Mouse (Mus musculus): ENCODE measurements around the gene Rpl38.

Rpl38 gene

DNA sequence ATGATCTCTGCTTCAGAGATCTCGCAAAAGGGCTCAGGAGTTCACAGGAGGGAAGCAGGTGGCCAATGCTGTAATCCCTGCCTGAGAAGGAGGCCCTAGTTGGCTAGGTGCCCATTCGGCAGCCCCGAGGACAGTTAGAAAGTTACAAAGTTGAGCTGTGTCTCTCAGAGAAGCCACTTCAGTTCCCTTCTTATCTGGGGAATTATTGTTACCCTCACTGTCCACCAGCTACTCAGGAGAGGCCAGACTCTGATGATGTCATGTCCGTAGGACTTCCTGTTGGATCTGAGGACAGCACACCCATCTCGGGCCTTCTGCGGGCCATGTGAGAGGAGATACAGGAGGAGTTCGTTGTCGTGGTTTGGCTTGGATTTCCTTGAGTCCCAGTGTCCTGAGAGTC is 11.3 kb downstream of the Rpl38 start:
- no peak for DNase-seq (ENCODE audit: low spot score in 2 of 2)

DNA sequence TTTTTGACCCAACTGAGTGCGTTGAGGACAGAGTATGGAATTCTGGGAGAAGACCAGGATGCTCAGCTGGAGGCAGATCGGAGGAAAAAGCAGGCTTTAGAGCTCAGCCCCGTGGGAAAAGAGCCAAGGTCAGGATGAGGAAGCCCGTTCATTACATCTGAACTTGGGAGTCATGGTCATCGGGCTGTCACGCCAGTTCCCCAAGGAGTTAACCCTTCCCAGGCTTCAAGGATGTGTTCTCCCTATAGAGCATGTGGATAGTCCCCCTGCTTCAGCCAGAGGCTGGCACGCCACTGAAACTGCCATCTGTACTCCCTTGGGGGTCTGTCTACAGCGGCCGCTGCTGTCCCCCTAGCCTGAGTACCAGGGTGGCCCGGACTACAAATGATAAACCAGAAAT is 12.0 kb downstream of the Rpl38 start:
- DNase-seq (ENCODE audit: low spot score in 2 of 2) = no peak

DNA sequence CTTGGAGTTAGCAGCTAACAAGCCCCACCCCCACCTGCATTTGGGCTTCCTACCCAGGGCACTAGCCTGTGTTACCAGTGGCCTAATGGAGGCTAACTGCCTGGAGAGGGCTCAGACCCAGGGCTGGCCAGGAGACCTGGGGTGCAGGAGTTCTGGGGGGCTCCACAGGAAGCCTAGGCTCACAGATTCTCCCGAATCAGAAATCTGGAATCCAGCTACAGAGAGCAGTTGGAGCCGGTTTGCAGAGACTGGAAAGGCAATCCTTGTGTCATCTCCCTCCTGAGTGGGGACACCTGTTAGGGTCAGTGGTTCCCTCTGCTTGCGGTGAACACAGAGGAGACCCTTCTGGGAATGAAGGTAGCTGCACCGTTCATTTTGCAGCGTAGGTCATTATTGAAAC is 12.7 kb downstream of the Rpl38 start:
- no peak for DNase-seq (ENCODE audit: low spot score in 2 of 2)

DNA sequence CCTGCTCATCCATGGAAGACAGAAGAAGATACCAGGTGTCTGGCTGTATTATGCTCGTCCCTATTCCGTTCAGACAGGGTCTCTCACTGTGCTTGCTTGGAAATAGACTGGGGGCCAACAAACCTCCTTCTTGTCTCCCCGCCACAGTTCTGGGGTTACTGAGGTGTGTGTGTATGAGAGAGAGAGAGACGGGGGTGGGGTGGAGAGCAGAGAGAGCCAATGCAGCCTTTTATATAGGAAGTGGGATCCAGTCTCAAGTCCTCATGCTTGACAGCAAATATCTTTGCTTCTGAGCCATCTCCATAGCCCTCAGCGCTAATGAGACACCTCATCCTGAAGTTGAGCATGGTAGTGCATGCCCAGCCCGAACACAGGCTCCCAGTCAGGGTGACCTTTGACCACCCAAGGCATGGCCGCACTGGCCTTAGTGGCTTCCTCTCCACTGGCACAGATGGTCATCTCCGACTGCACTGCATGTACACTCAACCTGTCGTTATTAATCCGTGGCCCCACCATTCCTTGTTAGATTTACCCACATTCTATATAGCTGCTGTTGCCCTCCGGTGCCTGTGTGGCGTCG is 14.1 kb downstream of the Rpl38 start:
- DNase-seq (ENCODE audit: low spot score in 2 of 2) = no peak

DNA sequence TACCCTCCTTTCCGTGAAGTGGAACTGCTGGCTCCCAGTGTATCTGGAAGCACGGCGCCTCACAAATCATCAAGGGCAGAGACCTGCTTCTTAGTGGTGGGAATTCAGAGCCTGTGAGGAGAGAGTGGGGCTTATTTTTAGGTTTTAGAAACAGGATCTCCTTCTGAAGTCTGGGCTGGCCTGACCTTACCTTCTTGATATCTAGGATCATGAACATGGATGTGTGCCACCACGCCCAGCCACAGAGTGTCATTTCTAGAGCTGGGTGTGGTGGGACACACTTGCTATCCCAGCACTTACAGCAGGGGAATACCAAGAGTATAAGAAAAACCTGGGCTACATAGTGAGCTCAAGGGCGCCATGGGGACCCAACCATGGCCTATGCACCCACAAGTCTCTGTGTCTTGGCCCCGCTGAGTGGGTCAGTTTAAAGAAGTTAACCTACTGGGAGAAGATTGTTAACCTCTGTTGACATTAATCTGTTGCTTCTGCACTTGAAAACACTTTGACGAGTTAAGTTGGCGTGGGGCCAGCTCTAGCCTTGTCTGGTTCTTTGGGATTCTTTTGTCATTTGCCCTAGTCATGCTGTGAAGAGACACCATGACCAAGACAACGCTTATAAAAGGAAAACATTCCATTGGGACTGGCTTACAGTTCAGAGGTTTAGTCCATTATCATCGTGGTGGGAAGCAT is 14.9 kb downstream of the Rpl38 start:
- no peak for DNase-seq (ENCODE audit: low spot score in 2 of 2)

DNA sequence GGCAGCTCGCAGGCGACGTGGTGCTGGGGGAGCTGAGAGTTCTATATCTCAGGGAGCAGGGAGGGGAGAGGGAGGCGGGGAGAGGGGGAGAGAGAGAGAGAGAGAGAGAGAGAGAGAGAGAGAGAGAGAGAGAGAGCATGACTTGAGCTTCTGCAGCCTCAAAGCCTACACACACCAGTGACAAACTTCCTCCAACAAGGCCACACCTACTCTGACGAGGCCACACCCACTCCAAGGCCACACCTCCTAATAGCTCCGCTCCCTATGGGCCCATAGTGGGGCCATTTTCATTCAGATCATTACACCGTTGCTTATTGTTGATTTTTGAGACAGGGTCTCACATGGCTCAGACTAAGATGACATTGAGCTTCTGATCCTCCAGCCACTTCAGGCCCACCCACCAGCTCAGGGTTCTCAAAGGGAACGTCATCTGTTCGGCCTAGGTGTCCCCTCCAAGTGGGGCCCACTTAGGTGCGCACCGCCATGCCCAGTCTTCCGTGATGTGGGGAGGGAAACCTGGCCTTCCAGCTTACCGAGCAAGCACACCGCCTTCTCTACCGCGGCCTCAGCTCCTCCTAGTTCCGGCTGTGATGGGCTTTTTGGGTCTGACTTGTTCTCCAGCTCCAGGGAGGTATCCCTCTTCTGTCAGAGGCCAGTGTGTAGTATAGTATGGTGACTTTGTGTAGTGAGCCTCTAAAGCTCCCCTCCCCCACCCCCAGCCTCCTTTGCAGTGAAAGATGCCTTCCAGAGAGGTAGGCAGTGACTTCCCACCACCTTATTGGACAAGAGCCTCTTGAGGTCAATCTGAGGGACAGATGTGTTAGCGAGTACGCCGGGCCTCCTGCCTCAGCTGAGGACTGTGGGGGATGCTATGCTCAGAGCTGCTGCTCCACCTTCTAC is 15.6 kb downstream of the Rpl38 start:
- no peak for DNase-seq (ENCODE audit: low spot score in 2 of 2)

DNA sequence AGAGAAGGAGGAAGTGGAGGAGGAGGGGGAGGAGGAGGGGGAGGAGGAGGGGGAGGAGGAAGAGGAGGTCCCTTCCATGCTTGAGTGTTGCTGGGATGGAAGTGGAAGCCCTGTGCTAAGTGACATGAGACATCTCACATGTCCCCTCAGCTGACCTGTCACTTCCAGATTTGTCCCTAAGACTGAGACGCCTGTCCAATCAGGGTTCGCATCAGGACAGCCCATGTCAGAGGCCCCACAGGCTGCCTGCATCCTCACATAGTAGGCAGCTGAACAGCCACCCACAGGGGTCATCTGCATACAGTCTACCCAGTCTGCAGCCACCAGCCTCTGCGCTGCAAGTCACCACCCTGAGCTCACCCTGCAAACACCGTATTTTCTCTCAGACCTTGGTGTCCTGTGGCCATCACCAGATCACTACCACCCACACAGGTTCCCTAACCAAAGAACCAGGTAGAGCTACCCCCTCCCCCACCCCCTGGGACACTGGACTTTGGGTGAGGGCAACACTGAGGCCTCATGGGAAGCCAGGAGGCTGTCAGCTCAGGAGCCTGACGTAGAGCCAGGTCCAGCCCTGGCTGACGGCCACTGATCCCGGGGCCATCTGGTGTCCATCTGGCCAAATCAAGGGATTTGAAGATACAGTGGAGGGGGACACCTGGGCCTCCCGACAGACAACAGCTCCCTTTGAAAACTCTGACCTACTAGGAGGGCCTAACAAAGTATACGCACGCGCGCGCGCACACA is 16.5 kb downstream of the Rpl38 start:
- DNase-seq (ENCODE audit: low spot score in 2 of 2) = no peak

DNA sequence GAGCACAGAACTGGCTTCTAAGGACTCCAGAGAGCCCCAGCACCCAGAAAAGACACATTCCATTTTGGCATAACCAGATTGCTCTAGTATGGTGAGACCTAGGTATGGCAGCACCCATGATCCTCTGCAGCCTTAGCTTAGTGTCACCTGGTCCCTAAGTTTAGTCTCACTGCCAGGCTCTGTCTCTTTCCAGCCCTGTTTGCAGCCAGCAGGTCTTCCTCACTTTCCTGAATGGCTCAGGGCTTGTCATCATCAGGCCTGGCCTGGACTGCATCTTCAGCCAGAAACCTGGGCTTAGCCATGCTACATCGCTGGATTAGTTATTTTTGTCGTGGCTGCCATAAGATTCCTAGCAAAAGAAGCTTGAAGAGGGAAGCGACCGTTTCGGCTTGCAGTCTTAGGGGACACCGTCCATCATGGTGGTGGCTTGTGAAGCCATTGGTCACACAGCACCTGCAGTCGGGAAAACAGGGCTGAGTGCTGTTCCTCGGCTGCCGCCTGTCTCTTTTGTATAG is 17.3 kb downstream of the Rpl38 start:
- DNase-seq (ENCODE audit: low spot score in 2 of 2) = no peak

DNA sequence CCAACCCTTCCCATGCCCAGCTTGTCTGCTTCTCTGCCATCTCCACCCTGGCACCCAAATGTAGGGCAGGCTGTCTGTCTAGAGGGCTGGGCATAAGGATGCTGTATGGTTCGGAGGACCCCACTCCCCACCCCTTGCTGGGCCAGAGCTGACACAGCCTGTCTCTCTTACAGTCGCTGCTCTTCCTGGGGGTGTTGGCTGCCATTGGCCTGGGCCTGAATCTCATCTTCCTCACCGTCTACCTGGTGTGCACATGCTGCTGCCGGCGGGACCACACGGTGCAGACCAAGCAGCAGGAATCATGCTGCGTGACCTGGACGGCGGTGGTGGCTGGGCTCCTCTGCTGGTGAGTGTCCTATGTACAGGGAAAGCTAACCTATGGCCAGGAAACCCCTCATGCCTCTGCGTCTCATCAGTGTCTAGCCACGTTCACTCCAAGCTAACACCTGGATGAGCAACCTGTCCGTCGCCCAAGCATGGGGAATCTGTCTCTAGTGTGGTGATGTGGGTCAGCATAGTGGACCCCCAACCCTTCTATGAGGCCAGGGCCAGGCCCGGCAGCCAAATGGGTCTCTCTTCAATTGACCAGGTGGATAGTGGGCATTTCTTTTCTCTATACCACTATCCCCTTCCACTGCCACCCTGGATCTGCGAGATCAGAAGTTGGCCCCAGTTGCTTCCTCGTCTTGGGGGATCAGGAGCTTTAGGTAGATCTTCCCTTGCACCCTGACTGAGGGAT is 18.1 kb downstream of the Rpl38 start:
- DNase-seq (ENCODE audit: low spot score in 2 of 2) = no peak

DNA sequence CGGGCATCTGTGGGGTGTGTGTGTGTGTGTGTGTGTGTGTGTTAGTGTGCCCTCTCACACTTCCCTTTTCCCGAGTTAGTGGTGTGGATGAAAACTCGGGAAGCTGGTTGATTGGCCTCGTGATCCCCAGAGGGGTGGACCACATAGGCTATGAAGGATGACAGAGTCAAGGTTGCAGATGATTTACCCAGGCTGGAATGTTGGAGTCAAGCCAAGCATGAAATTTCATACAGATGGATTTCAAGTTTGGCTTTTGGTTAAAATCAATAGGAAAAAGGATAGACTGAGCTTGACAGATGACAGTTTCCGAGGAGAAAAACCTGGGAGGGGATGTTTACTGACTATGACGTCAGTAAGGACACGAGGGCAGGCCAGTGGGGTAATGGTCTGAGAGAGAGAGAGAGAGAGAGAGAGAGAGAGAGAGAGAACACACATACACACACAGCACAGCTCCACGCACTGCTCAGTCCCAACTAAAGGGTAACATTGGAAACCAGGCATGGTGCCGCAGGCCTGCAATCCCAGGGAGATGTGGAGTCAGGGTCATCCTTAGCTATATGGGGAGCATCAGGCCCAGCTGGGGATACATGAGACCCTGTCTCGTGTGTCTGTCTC is 19.4 kb downstream of the Rpl38 start:
- DNase-seq (ENCODE audit: low spot score in 2 of 2) = no peak

DNA sequence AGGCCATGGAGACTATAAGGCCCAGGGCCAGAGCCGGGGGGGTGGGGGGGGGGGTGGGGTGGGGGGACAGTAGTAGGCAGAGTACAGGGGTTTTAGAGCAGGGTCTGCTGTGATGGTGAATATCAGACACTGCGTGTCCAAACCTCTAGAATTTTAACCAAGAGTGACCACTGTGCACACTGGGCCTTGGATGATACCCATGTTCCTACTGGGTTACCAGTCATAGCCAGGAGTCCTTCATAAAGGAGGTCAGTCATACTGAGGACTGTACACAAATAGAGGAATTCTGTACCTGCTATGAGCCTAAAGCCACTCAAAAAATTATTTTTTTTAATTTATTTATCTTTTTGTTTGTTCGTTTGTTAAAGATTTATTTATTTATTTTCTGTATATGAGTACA is 20.4 kb downstream of the Rpl38 start:
- DNase-seq (ENCODE audit: low spot score in 2 of 2) = no peak

DNA sequence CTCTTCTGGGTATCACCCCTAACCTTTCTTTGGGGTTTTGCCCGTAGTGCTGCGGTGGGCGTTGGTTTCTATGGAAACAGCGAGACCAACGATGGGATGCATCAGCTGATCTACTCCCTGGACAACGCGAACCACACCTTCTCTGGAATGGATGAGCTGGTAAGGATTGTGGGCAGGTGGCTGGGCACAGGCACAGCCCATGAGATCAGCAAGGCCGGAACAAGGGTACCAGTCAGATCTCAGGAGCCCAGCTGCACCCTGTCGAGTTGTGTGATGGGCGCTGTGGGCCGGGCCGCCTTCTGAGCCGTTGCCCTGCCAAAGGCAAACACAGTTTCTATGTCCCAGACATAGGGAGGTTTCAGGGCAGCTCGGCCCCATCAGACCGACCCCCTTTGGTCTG is 21.9 kb downstream of the Rpl38 start:
- DNase-seq (ENCODE audit: low spot score in 2 of 2) = no peak

DNA sequence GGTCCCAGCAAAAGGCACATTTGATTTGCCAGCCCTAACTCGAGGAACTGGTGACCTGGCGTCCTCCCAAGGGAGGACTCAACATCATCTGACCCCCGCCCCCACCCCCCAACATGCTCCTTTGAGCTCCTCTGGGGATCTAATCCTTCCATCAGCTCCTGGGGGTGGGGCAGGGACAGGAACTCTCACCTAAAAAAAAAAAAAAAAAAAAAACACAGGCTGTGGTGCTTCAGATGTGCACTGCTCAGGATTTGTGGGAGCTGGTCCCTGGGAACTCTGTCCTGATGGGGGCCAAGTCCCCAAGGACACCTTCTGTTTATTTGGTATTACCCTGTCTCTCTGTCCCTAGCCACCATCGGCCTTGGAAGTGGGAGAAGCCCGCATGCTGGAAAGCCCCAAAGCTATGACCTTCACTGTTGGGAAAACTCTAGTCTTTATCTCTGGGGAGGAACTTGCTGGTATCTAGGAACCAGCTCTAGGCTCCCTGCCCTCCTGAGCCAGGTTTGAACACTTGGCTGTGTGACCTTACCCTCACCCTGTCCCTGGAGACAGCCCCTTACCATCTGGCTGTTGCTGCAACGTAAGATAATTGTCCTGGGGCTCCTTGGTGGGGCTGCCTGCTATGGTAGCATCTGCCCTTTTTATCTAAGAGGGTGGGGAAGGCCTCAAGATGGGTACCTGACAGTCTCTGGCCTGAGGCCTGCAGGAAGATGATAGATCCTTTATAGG is 23.3 kb downstream of the Rpl38 start:
- no peak for DNase-seq (ENCODE audit: low spot score in 2 of 2)

DNA sequence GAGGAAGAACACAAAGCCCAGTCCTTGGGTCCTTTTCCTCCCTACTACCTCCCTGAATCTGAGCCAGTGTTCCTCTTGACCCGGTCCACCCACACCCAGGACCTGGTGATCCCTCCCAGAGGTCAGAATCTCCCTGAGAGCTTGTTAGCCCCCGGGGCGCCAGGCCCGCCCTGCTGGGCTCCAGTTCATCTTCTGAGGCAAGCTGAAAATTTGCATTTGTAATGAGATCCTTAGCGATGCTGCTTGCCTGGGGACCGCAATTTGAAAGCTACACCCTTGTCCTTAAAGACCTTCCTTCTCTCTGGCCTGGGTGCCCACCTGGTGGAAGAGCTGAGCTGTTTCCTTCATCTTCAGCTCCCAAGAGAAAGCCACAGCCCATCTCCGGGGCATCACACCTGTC is 24.3 kb downstream of the Rpl38 start:
- DNase-seq (ENCODE audit: low spot score in 2 of 2) = no peak

DNA sequence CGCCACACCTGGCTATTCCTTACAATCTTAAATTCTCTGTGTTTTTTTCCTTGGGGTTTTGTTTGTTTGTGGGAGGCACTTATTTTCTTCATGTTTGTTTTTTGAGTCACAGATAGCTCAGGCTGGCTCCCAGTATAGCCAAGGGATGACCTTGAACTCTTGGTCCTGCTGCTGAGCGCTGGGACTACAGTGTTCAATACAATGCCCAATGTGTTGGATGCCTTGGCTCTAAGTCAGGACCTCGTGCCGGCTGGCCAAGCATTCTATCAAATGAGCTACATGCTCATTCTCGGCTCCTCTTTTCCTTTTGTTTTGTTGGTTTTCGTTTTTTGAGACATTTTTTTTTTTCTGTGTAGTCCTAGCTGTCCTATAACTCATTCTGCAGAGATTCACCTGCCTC is 25.1 kb downstream of the Rpl38 start:
- no peak for DNase-seq (ENCODE audit: low spot score in 2 of 2)

DNA sequence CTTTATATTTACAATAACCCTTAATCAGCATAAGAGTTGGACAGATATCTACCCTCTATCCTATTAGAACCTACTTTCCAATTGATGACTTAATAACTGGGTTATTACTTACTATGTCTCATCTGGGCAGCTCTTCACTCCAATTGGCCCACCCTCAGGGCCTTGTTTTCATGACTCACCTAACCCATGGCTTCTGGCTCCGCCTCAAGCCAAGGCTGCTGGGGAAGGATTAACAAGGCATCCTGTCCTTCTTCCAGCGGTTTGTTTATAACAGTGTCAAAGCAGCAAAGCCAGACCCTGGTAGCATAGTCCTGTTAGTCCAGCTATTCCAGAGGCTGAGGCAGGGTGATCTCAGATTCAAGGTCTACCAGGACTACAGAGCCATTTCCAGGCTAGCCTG is 26.1 kb downstream of the Rpl38 start:
- DNase-seq (ENCODE audit: low spot score in 2 of 2) = no peak

DNA sequence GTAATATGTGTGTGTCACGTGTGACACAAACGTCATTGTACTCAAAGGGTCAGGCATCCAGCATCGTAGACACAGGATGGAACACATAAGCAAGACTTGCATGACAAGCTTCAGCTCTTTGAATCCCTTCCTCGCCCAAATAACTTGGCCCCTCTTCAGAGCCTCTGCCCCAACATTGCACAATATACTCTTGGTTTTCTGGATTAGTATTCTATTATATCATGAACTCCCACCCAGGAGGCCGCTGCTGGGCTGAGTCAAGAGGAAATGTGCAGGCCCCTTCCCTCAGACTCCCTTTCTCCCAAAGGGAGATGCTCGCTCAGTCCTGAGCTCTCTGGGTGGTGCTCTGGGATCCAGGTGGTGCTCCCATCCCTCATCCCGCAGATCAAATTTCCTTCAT is 30.2 kb downstream of the Rpl38 start:
- DNase-seq (ENCODE audit: low spot score in 2 of 2) = no peak

DNA sequence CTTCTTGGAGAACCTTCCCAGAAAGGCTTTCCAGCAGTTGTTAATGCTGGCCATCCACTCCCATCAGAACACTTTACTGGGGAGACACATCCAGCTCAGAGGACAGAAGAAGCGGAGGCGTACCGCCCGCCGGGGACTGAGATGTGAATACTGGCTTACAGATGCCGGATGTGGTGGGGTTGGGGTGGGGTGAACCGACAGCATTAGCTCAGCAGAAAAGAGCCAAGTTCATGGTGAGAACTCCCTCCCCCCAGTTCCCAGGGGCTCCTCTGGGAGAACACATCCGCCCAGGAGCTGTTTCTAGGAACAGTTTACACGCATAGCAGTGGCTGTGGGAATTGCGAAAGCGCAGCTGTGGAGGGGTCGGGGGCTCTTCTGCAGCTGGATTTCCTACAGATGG is 31.2 kb downstream of the Rpl38 start:
- peak in 1 of 2 experiments; percentile 26 for DNase-seq (ENCODE audit: low spot score in 2 of 2)

DNA sequence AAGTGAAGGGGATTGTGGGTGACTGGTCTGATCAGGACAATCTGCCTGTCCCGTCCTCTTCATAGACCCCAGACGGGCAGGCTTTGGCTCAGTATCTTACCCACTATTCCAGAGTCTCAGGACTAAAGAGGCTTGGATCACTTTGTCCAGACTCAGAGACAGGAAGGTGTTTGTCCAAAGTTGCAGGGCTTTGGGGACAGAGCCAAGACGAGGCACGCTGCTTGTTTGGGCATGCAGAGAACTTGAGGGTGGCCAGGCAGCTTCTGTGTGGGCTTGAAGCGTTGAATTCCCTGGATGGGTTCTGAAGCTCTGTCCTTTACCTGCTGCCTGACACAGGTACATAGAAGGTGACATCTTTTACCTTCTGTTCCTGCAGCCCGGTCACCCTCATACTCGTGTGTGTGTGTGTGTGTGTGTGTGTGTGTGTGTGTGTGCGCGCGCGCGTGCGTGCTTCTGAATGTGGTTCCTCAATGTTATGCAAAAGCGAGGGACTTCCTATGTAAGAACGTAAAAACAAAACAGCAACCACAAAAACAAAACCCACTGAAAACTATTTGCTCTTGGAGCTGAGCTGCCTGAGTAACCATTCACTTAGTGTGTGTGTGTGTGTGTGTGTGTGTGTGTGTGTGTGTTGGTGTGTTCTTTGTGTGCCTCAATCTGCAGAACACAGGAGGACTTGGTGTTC is 34.1 kb downstream of the Rpl38 start:
- no peak for DNase-seq (ENCODE audit: low spot score in 2 of 2)

DNA sequence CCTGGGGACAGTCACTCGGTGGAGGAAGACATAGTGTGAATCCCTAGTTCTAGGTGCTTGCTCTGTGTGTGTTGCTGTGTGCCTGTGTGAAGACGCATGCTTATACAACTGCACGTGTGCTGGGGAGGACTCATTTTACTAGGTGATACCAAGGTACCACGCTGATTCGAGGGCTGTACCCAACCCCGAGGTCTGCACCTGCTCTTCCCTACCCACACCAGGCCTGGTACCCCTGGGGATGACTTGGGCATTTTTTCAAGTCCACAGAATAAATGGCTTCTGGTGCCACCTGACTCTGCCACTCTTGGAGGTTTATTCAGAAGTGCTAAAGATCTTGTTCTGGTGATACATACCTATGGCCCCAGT is 34.7 kb downstream of the Rpl38 start:
- DNase-seq (ENCODE audit: low spot score in 2 of 2) = no peak

All from frontal cortex, postnatal 36 days (tissue).